Mouse (Mus musculus): ENCODE data around the gene Pafah1b3. TPM values are rescaled to one million over a fixed set of nuclear protein-coding genes. Genes with fewer than 3 reads are reported as not detected.

The Pafah1b3 gene
- polyA plus RNA-seq, 1 experiment from 2014 or later: 619 TPM

GRCm38 (mm10) chr7:25286989-25287388 is 10.8 kb downstream of the Pafah1b3 start:
- WGBS: 80% methylated on average over 8 of the region's 8 CpGs
- peaks cover 51% of the 10 kb centered on the region for H3K4me1 ChIP-seq (replicated peaks)
- no peak overlapping the region for H3K4me3 ChIP-seq
- H3K27ac ChIP-seq: no peak overlapping the region
- H3K27me3 ChIP-seq: no peaks in the 10 kb centered on the region
- no peak overlapping the region for H3K4me2 ChIP-seq
- 0 out of 2 replicates have a peak overlapping the region, but pooled peaks have one; percentile 43 for H3K9ac ChIP-seq
- ATAC-seq (ENCODE audit: low FRiP score): no peak
- no peaks in the 10 kb centered on the region for H3K9me3 ChIP-seq
- H3K36me3 ChIP-seq: peaks cover 74% of the 10 kb centered on the region

DNA sequence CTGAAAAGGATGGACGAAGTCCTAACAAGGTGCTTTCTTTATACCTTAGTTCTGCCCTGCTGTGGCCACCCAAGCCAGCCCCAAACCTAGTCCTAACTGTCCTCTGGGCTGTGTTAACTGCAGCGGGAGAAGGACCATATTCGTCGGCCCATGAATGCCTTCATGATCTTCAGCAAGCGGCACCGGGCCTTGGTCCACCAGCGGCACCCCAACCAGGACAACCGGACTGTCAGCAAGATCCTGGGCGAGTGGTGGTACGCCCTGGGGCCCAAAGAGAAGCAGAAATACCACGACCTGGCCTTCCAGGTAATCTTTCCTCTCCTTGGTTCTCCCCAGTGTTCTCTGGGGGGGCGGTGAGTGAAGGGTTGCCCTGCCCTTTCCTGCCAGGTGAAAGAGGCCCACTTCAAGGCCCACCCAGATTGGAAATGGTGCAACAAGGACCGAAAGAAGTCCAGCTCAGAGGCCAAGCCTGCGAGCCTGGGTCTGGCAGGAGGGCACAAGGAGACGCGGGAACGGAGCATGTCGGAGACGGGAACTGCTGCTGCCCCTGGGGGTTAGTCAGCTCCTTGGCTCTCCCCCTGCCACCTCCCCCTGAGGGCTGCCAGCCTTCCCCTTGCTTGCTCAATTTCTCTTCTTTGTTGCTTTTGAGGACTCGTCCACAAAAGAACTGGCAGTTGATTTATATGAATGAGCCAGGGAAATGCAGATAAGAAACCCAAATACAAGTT is 12.1 kb downstream of the Pafah1b3 start:
- Histone ChIP-seq H3K4me2 (no peak overlapping the region), H3K36me3 (peaks cover 61% of the 10 kb centered on the region), H3K27ac (0 out of 2 replicates have a peak overlapping the region, but pooled peaks have one; percentile 60), H3K4me1 (replicated peaks) (peaks cover 50% of the 10 kb centered on the region), H3K27me3 (no peaks in the 10 kb centered on the region), H3K9me3 (no peaks in the 10 kb centered on the region), H3K9ac (peak overlapping the region; percentile 13; the same call in 1 of the 2 replicates), H3K4me3 (no peak overlapping the region)
- 88% methylated on average over 20 of the region's 20 CpGs for WGBS
- no peak for ATAC-seq (ENCODE audit: low FRiP score)

- Histone ChIP-seq H3K4me1 (replicated peaks) (peaks cover 57% of the 10 kb centered on the region), H3K9ac (peak overlapping the region; percentile 86), H3K4me3 (peak overlapping the region; percentile 69), H3K4me2 (peak overlapping the region; percentile 92), H3K27ac (peak overlapping the region; percentile 60; the same call in 1 of the 2 replicates), H3K9me3 (no peaks in the 10 kb centered on the region), H3K36me3 (peaks cover 52% of the 10 kb centered on the region), H3K27me3 (no peaks in the 10 kb centered on the region)
- WGBS: 57% methylated on average over 5 of the region's 5 CpGs
- ATAC-seq (ENCODE audit: low FRiP score): no peak
Observed at GRCm38 (mm10) chr7:25284766-25285165, 13.0 kb downstream of the Pafah1b3 start.

DNA sequence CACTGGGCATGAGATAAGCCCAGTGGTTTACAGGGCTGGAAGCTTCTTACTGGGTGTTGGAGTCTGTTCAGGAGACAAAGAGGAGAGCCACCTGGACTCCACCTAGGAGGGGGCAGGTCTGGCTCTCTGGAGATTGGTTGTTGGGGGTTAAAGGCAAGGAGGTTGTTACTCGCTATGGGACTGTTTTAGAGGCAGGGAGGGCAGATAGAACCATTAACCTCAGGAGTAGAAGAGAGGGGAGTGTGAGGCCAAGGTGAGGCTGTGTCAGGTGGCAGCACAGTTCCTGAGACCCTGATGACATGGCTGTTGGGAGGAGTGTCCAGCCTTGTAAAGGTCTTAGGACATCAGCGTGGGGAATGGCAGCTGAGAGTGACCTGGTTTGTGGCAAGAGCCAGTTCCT is 13.6 kb downstream of the Pafah1b3 start:
- peak overlapping the region; percentile 100 for H3K27ac ChIP-seq
- peaks cover 46% of the 10 kb centered on the region for H3K36me3 ChIP-seq
- H3K4me3 ChIP-seq: peak overlapping the region; percentile 69
- H3K9ac ChIP-seq: peak overlapping the region; percentile 86
- H3K4me1 ChIP-seq (replicated peaks): peaks cover 62% of the 10 kb centered on the region
- no peaks in the 10 kb centered on the region for H3K9me3 ChIP-seq
- 78% methylated on average over 2 of the region's 2 CpGs for WGBS
- no peak for ATAC-seq (ENCODE audit: low FRiP score)
- H3K27me3 ChIP-seq: no peaks in the 10 kb centered on the region
- peak overlapping the region; percentile 92 for H3K4me2 ChIP-seq

DNA sequence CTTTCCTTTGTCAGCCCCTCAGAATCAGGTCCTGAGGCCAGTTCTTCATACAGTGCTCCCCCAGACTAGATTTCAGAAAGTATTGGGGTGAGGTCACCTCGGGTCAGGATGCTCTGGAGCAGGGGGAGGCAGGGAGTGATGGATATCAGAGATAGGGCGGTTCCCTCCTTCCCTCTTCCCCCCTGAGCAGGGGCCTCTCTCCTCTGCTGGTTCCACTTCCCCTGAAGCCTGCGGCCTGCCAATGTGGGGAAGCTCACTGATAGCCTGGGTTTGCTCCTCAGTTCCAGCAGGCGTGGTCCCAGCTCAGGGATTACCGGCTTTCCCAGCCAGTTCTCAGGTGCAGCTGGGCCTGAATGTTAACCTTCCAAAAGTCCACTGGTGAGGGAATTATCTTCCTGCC is 14.1 kb downstream of the Pafah1b3 start:
- Histone ChIP-seq H3K4me2 (peak overlapping the region; percentile 92), H3K36me3 (peaks cover 40% of the 10 kb centered on the region), H3K27ac (peak overlapping the region; percentile 100), H3K27me3 (no peaks in the 10 kb centered on the region), H3K9me3 (no peaks in the 10 kb centered on the region), H3K9ac (peak overlapping the region; percentile 86), H3K4me3 (peak overlapping the region; percentile 69), H3K4me1 (replicated peaks) (peaks cover 62% of the 10 kb centered on the region)
- ATAC-seq (ENCODE audit: low FRiP score): no peak
- WGBS: 28% methylated on average over 5 of the region's 5 CpGs

- H3K4me1 ChIP-seq (replicated peaks): peaks cover 66% of the 10 kb centered on the region
- ATAC-seq (ENCODE audit: low FRiP score): peak; percentile 2; the same call in 1 of the 2 replicates
Observed at GRCm38 (mm10) chr7:25282731-25283211, 15.0 kb downstream of the Pafah1b3 start.

GRCm38 (mm10) chr7:25281734-25282601 is 15.8 kb downstream of the Pafah1b3 start:
- Histone ChIP-seq H3K9ac (peak overlapping the region; percentile 86), H3K27ac (peak overlapping the region; percentile 100), H3K4me3 (peak overlapping the region; percentile 69), H3K4me1 (replicated peaks) (peaks cover 74% of the 10 kb centered on the region), H3K36me3 (peaks cover 24% of the 10 kb centered on the region), H3K9me3 (no peaks in the 10 kb centered on the region), H3K4me2 (peak overlapping the region; percentile 92), H3K27me3 (no peaks in the 10 kb centered on the region)
- WGBS: under 1% methylated on average over 60 of the region's 108 CpGs
- peak; percentile 65 for ATAC-seq (ENCODE audit: low FRiP score)

More at GRCm38 (mm10) chr7:25282731-25283211, 15.0 kb downstream of the Pafah1b3 start:
- Histone ChIP-seq H3K4me2 (peak overlapping the region; percentile 92), H3K9me3 (no peaks in the 10 kb centered on the region), H3K4me3 (peak overlapping the region; percentile 69), H3K27me3 (no peaks in the 10 kb centered on the region), H3K27ac (peak overlapping the region; percentile 100), H3K36me3 (peaks cover 32% of the 10 kb centered on the region), H3K9ac (peak overlapping the region; percentile 86)
- under 1% methylated on average over 25 of the region's 36 CpGs for WGBS

DNA sequence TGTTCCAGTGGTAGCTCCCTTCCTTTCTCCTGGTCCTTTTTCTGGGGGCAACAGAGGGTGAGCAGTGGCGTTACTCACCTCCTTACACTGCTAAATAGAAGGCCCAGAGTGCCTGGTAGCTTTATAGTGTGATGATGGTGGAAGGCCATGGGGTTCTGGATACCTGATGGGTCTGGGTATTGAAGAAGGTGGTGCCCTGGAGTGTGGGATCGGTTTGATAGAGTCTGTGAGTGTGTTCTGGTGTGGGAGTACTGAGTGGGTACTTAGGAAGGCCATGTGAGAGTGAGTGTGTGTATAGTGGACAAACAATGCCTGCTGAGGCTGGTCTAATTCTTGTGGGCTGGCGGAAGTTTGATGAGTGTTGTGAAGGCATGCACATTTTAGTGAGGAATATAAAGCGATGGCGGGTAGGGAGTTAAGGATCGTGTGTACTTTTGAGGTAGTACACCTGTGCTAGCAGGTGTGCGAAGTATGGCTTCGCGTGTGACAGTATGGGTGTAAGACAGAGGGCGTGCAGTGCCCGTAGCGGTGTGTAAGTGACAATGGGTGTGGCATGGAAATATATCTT is 16.5 kb downstream of the Pafah1b3 start:
- peak overlapping the region; percentile 86 for H3K9ac ChIP-seq
- peak overlapping the region; percentile 100 for H3K27ac ChIP-seq
- H3K9me3 ChIP-seq: no peaks in the 10 kb centered on the region
- no peak for ATAC-seq (ENCODE audit: low FRiP score)
- H3K27me3 ChIP-seq: no peaks in the 10 kb centered on the region
- H3K4me1 ChIP-seq (replicated peaks): peaks cover 75% of the 10 kb centered on the region
- peak overlapping the region; percentile 92 for H3K4me2 ChIP-seq
- H3K4me3 ChIP-seq: peak overlapping the region; percentile 69
- WGBS: 25% methylated on average over 12 of the region's 12 CpGs
- H3K36me3 ChIP-seq: peaks cover 16% of the 10 kb centered on the region

- H3K4me2 ChIP-seq: peak overlapping the region; percentile 92
- H3K4me3 ChIP-seq: peak overlapping the region; percentile 69
- H3K36me3 ChIP-seq: peaks cover 5% of the 10 kb centered on the region
- H3K9ac ChIP-seq: peak overlapping the region; percentile 86
- peaks cover 79% of the 10 kb centered on the region for H3K4me1 ChIP-seq (replicated peaks)
- H3K27me3 ChIP-seq: no peaks in the 10 kb centered on the region
- no peaks in the 10 kb centered on the region for H3K9me3 ChIP-seq
- peak overlapping the region; percentile 100 for H3K27ac ChIP-seq
- WGBS: 0% methylated on average over 6 of the region's 6 CpGs
- ATAC-seq (ENCODE audit: low FRiP score): peak; percentile 3; the same call in 1 of the 2 replicates
Observed at GRCm38 (mm10) chr7:25279861-25280791, 17.7 kb downstream of the Pafah1b3 start.

DNA sequence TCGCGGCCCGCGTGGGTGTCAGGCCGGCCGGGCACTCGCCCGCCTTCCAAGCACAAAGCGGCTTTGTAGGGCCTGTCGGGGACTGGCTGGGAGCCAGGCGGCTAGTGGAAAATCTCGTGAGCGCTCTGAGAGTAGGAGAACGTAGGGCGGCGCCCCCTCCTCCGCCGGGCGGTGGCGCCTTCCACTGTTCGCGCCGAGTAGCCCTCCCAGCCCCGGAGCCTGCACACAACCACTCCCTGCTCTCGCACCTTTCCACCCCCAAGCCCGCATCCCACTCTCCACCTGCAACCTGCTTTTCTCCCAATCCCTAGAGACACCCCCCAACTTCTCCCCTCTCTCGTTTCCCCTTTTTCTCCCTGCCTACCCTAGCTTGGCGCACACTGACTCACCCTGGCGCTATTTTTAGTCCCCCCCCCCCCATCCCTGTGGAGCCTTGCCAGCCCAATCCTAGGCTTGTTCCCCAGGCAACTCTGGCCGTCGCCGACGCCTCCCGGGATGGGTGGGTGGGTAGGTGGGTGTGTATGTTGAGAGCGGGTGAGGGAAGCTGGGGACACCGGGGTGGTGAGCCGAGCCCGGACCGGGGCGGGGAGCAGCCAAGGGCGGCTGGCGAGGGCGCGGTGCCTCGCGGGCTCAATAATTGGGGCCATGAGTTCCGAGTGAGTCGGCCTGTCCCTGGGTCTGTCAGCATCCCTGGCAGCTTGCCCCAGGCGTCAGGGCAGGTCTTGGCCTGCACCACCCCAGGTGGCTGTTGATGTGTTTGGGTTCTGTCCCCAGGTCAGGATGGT is 18.5 kb downstream of the Pafah1b3 start:
- Histone ChIP-seq H3K27me3 (no peaks in the 10 kb centered on the region), H3K27ac (peak overlapping the region; percentile 100), H3K36me3 (0 out of 2 replicates have a peak, but pooled peaks cover 5% of the 10 kb centered on the region), H3K4me3 (peak overlapping the region; percentile 69), H3K9me3 (no peaks in the 10 kb centered on the region), H3K4me2 (peak overlapping the region; percentile 92), H3K4me1 (replicated peaks) (peaks cover 79% of the 10 kb centered on the region), H3K9ac (peak overlapping the region; percentile 86)
- under 1% methylated on average over 44 of the region's 49 CpGs for WGBS
- ATAC-seq (ENCODE audit: low FRiP score): peak; percentile 65
